Mouse (Mus musculus) erythroblast, embryonic 14.5 days (primary cell): Measurements from ENCODE around the gene Cd9. TPM values are rescaled to one million over a fixed set of nuclear protein-coding genes. Genes with fewer than 3 reads are reported as not detected.

Experiments
- H3K27me3 ChIP-seq: 2 replicates; pipeline ENCODE4 v1.6.1; 2012; ENCODE audit warnings: inconsistent platforms; ENCODE audit not compliant: control insufficient read depth
- H3K36me3 ChIP-seq: 2 replicates; pipeline ENCODE4 v1.6.1; 2012; ENCODE audit warnings: mild to moderate bottlenecking, inconsistent platforms; ENCODE audit not compliant: control insufficient read depth
- H3K4me1 ChIP-seq: 2 replicates; pipeline ENCODE4 v1.6.1; 2012; ENCODE audit warnings: inconsistent platforms; ENCODE audit not compliant: control insufficient read depth
- H3K4me3 ChIP-seq: replicated peaks from 2 replicates; pipeline ENCODE3; 2012; ENCODE audit warnings: moderate library complexity, mild to moderate bottlenecking, inconsistent platforms
- H3K9me3 ChIP-seq: 2 replicates; pipeline ENCODE4 v1.6.1; 2012; ENCODE audit warnings: low read length, inconsistent platforms, mixed read lengths; ENCODE audit not compliant: control insufficient read depth
- GATA1 ChIP-seq: IDR thresholded peaks from 2 replicates; pipeline ENCODE4 v1.6.1; 2012; ENCODE audit warnings: low read length, inconsistent platforms, mixed read lengths
- TAL1 ChIP-seq: IDR thresholded peaks from 3 replicates; pipeline ENCODE4 v1.6.1; 2012; ENCODE audit warnings: low read length, inconsistent platforms, mixed read lengths
- polyA plus RNA-seq: library from polyadenylated mRNA; stranded (reverse); fragments of >175 nt; gene quantifications from 2 replicates; pipeline ENCODE4 v1.2.3, GENCODE M21; 2012

The Cd9 gene
- polyA plus RNA-seq, 1 experiment = not detected

DNA sequence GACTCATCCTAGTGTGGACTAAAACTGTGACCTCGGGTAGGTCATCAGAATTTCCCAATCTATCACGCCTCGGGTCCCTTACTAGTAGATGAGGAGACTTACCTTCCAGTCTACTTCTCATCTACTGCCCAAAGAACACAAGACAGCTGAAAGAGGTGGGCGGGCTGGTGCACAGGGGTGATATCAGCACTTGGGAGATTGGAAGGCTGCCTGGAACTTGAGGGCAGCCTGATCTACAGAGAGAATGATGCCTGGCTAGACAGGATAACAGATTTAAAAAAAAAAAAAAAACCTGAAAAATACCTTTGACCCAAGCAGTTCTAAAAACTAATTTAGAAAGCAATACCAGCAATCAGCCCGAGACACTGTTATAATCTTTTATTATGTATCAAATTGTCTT lies 34.7 kb downstream of the Cd9 start:
- Histone ChIP-seq H3K9me3 (no peaks in the 10 kb centered on the region), H3K36me3 (peaks cover 2% of the 10 kb centered on the region; the same call in 1 of the 2 replicates), H3K4me1 (peaks cover 5% of the 10 kb centered on the region), H3K27me3 (no peaks in the 10 kb centered on the region), H3K4me3 (no peak overlapping the region)
- TF ChIP-seq TAL1 (no peak), GATA1 (no peak)

DNA sequence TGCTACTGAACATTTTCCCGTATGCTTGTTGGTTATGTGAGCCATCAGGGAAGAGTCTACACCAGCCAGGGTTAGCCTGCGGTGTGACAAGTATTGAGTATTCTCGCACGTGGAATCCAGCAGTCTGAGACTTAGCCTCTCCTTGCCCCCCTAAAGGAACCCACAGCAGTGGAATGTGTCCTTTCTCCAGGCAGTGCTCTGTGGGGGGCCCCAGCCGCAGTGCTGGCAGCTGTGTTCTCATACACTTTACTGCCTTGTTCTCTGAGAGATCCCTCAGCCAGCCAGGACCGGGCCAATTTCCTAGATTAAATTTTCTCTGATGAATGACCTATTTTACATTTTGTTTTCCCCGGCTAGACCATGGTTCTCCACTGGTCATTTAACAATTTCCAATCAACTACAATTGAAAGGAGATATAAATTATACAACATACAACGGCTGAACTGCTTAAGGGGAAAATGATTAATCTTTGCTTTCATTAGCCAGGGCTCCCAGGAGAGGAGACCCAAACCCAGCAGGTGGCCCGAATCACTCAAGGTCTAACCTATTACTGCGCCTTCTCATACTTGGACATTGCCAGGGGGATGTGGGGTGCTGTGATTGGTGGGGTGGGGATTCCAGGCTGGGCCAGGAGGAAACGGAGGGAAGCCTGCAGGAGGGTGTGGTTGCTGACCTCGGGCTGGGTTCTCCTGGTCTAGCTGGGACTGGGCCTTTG lies 38.6 kb downstream of the Cd9 start:
- H3K4me1 ChIP-seq = peaks cover 5% of the 10 kb centered on the region

DNA sequence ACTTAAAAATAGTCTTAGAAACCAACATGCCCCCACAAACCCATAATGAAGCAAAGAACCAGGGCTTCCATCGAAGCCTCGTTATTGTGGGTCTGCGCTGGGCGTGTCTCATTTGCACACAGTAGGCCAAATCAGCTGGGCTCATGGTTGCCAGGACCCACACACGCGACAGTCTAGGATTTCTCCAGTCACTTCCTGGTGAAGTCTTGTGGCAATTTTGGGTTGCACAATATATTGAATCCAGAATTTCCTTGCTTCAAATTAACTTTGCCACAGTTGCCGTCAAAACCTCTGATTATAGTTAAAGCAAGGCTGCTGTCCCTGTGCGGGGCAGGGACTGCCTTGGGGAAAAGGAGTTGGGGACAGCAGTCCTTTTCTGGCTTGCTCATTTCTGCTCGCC lies 39.9 kb downstream of the Cd9 start:
- Histone ChIP-seq H3K27me3 (no peaks in the 10 kb centered on the region), H3K4me1 (peaks cover 1% of the 10 kb centered on the region), H3K9me3 (no peaks in the 10 kb centered on the region), H3K36me3 (no peaks in the 10 kb centered on the region; the same call in 1 of the 2 replicates), H3K4me3 (no peak overlapping the region)
- TF ChIP-seq TAL1 (no peak), GATA1 (no peak)

More for the DNA sequence above, 38.6 kb downstream of the Cd9 start:
- TF ChIP-seq GATA1 (no peak), TAL1 (no peak)
- Histone ChIP-seq H3K27me3 (no peaks in the 10 kb centered on the region), H3K36me3 (no peaks in the 10 kb centered on the region; the same call in 1 of the 2 replicates), H3K9me3 (no peaks in the 10 kb centered on the region), H3K4me3 (no peak overlapping the region)

DNA sequence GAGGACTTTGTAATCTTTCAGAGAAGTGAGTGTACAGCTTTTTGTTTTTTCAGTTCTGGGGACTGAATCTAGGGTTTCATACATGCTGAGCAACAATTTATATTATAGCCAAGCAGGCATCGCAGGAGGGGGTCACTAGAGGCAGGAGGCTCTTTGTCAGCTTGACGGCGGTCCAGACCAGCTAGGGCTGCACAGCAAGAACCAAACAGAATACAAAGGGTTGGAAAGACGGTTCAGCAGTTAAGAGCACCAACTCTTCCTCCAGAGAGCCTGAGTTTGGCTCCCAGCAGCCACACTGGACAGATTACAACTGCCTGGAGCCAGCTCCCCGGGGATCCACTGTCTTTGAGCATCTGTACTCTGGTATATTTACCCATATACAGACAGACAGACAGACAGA lies 40.3 kb downstream of the Cd9 start:
- no peaks in the 10 kb centered on the region for H3K4me1 ChIP-seq
- H3K9me3 ChIP-seq = no peaks in the 10 kb centered on the region

DNA sequence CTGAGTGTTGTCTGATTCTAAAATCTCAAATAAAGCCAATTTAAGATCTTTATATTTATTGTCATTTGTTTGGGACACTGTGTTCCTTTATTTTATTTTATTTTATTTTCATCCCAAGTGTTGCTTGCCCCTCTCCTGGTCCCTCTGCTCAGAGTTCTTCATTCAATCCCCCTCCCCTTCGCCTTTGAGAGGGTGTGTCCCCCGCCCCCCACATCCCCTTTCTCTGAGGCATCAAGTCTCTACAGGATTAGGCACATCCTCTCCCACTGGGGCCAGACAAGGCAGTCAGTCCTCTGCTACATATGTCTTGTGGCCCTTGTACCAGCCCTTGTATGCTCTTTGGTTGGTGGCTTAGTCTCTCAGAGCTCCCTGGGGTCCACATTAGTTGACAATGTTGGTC lies 46.9 kb downstream of the Cd9 start:
- H3K9me3 ChIP-seq = no peaks in the 10 kb centered on the region
- no peak overlapping the region for H3K4me3 ChIP-seq
- no peak for TF ChIP-seq GATA1
- no peak for TF ChIP-seq TAL1
- no peaks in the 10 kb centered on the region for H3K27me3 ChIP-seq
- no peaks in the 10 kb centered on the region for H3K36me3 ChIP-seq
- H3K4me1 ChIP-seq = no peaks in the 10 kb centered on the region

More for the DNA sequence above, 40.3 kb downstream of the Cd9 start:
- TF ChIP-seq GATA1 (no peak), TAL1 (no peak)
- Histone ChIP-seq H3K36me3 (no peaks in the 10 kb centered on the region), H3K27me3 (no peaks in the 10 kb centered on the region), H3K4me3 (no peak overlapping the region)

GRCm38 (mm10) chr6:125447205-125447604 lies 47.4 kb downstream of the Cd9 start:
- no peaks in the 10 kb centered on the region for H3K27me3 ChIP-seq
- no peaks in the 10 kb centered on the region for H3K9me3 ChIP-seq
- H3K4me3 ChIP-seq = no peak overlapping the region
- H3K36me3 ChIP-seq = no peaks in the 10 kb centered on the region
- TF ChIP-seq TAL1 (no peak), GATA1 (no peak)
- no peaks in the 10 kb centered on the region for H3K4me1 ChIP-seq

DNA sequence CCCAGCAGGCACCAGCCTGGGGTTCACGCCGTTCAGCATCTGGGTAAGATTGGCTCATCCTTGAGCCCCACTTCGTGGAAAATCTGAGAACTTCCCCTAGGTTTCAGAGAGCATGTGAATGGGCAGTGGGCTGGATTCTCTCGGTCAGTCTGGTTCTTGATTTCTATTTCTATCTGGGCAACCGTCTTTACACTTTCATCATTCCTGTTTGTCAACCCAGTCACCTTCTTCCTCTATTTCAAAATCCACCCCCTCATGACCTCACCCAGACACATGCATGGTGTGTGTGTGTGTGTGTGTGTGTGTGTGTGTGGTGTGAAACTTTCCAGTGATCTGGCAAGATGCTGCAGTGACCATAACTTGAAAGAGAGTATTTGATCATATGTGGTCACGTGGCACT lies 49.2 kb downstream of the Cd9 start:
- Histone ChIP-seq H3K9me3 (no peaks in the 10 kb centered on the region), H3K4me3 (no peak overlapping the region), H3K4me1 (no peaks in the 10 kb centered on the region), H3K27me3 (no peaks in the 10 kb centered on the region), H3K36me3 (no peaks in the 10 kb centered on the region)
- TF ChIP-seq GATA1 (no peak), TAL1 (no peak)

GRCm38 (mm10) chr6:125442591-125442990 lies 52.0 kb downstream of the Cd9 start:
- TF ChIP-seq GATA1 (no peak), TAL1 (no peak)
- Histone ChIP-seq H3K4me1 (no peaks in the 10 kb centered on the region), H3K4me3 (no peak overlapping the region), H3K36me3 (no peaks in the 10 kb centered on the region), H3K9me3 (no peaks in the 10 kb centered on the region), H3K27me3 (no peaks in the 10 kb centered on the region)

DNA sequence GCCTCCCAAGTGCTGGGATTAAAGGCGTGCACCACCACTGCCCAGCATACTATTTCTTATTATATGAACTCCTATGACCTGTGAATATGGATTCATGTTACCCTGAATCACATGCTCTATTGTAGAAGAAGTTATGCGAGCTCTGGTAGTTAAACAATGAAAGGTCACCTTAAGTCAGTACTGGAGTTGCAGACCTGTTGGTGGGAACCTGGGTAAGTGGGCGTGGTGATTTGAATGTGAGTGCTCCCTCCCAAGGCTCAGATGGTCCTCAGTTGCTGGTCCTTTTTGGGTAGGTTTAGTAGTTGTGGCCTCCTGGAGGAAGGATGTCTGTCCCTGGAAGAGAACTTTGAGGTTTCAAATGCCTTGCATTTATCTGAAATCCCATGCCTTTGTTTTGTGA lies 57.8 kb downstream of the Cd9 start:
- Histone ChIP-seq H3K27me3 (no peaks in the 10 kb centered on the region; the same call in 1 of the 2 replicates), H3K4me3 (no peak overlapping the region), H3K9me3 (no peaks in the 10 kb centered on the region), H3K4me1 (no peaks in the 10 kb centered on the region), H3K36me3 (no peaks in the 10 kb centered on the region)
- TF ChIP-seq GATA1 = no peak
- TF ChIP-seq TAL1 = no peak
